Mouse (Mus musculus) frontal cortex, adult 2 months (tissue): ENCODE results near the gene Zfp536. TPM values are rescaled to one million over a fixed set of nuclear protein-coding genes. Genes with fewer than 3 reads are reported as not detected.
"Not testable (repeated sequence)": the region's sequence is repeated elsewhere in the genome, so short reads cannot be mapped to it uniquely, and the experiment has no call there.

ENCODE experiments used
- DNase-seq, 2 experiments: peaks; one replicate each; pipeline ENCODE4 v3.0.0; 2022; ENCODE audit warnings: low spot score in 1 of 2; ENCODE audit errors: extremely low spot score in 1 of 2
- polyA plus RNA-seq: library from polyadenylated mRNA; depleted of rRNA; stranded (reverse); fragments of >200 nt; gene quantifications from 2 replicates; pipeline ENCODE4 v1.2.3, GENCODE M21; 2012

Gene Zfp536
- polyA plus RNA-seq, 1 experiment: 20.3 TPM

DNA sequence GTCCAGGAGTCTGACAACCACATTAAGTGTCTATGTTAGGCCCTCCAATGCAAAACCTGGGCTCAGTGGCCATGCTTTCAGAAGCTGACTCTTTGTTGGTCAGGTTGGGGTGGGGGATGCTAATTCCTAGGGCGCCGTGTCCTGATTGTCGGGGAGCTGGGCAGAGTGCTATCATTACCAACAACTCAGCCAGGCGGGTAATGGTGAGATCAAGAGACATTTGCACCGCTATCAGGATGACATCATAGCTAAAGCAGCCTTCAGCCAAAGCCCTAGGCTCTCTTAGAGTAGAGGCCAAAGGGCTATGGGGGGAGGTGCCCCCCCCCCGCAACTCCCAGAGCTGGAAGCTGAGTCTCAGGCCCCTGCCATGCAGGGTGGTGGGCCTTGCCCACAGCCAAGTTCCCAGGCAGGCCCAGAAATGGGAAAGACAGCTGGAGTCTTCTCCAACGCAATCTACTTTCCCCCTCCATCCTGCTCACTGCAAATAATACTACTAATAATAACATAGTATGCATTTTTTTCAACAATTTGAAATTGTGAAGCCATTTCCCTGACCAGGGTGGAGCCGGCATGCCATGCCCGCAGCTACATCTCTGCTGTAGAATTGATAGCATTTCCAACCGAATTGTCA lies 5.0 kb downstream of the Zfp536 start:
- no peak for DNase-seq

DNA sequence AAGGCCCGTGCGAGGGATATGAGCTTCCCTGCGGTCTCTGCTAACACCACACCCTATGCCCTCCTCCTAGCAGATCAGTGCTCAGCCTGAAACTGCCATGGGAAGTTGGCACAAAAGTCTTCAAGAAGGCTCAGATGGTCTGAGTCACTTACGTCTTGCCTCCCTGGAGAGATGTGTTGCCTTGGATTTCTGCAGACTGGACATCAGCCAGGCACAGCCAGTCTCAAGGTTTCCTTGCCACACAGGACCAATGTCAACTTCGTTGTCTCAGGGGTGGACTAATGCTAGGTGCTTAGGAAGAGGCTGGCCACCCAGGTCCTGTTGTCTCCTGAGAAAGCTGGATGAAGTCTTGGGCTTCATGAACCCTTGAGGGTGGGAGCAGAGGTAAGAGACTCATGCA lies 14.6 kb downstream of the Zfp536 start:
- DNase-seq: no peak

DNA sequence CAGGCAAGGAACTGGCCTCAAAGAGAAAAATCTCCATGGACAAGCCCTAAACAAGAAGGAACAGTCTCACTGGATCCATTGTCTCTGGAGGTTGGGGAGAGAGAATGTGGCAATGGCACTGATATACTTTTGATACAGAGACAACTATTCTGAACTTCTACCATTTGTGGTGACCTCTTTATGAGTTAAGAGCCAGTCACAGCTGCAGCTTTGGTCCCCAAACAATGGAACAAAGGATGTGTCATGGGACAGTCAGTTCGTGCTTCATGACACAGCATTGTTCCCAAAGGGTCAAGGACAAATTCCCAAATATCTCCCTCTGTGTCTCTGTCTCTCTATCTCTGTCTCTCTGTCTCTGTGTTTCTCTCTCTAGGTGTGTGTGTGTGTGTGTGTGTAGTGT lies 20.4 kb downstream of the Zfp536 start:
- no peak for DNase-seq

DNA sequence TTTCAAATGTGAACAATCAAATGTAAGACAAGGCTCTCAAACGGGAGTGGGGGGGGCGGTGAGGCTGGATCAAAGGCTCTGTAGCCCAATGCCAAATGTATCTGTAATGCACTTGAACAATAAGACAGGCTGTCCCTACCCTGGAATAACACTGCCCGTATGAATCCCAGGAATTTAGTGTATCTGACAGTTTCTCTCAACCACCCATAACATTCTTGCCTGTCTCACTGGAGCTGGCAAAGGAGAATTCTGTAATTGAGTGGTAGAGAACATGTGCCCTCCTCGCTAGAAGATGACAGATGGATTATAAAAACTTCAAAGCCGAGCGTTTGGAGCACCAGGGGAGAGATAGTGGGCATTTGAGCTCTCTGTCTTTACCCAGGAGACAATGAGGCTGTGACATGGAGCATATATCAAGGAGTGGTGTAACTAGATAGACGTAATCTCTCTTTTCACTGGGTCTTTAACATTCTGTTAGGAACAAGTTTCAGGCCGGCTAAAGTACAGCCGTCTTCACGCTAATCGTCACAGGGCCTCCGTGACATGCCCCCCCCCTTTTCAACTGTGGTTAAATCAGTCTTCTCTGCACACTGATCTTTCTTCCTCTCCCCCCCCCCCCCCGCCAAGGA lies 27.2 kb downstream of the Zfp536 start:
- no peak for DNase-seq

DNA sequence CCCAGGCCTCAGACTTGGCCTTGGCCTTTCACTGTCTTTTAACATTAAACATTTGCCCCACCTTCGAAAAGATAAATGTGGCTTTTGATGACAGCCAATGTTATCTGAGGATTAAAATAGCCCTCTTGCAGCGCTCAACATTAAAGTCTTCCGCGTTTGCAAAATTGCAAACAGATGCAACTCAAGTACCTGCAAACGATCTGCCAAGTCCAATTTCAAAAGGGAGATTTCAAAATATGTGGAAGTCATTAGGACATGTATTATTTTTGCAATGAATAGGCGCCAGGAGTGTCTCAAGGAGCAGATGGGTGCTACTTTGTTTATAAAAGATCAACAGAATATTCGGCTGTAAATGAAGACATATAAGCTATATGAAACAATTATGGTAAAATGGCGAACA lies 30.1 kb downstream of the Zfp536 start:
- DNase-seq: no peak

DNA sequence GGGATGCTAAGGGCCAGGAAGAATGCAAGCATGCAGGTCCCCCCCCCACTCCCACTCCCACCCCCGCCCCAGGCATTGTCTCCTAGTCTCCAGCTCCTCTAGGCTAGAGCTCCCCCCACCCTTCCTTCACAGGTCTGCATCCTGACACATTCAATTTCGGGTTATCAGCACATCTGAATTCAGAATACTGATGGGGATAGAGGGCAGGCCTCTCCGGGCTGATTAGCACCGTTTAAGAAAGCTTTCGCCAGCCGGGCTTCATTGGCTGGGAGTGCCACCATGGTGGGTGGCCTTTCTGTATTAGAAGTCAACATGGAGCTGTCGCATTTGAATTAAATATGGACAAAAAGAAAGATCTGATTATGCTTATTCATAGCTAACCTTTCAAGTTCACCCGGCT lies 36.2 kb downstream of the Zfp536 start:
- DNase-seq: no peak

DNA sequence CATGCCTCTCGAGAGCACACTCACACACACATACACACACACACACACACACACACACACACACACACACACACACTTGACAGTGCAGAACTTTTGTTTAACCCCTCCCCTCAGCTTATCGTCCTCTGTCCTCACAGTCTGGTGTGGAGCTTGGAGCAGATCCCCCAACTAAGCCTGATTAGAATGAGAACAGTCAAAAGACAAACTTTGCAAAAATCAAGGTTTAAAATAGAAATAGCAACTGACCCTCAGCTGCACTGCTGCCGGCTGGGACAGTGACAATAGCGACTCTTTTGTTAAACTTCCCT lies 37.1 kb downstream of the Zfp536 start:
- no peak for DNase-seq

DNA sequence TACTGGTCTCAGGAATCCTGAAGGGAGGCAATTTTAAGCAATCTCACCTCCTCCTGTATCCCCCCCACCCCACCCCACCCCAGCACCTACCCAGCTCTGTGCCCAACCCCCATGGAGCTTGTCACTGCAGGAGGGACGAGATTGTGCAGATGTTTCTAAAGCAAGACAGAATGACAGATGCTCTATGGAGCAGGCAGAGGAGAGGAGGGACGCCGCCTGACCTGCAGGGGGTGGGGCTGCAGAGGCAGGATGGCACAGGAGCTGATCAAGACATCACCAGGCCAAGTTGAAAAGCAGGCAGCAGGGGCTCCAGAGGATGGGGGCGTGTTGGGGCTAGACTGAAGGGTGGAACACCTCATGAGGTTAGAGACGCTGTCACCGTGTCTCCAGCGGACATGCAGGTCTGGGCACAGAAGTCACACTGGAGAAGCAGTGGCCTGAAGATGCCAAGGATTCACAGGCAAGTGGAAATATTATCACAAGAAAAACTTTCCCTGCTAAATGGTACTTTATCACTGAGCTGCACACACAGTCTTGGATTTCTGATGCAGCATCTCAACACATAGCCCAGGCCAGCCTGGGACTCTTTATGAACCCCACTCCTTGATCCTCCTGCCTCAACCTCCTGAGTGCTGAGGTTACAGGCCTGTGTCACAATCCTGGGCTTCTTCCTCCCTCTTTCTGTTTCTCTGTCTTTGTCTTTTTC lies 37.6 kb downstream of the Zfp536 start:
- no peak for DNase-seq

DNA sequence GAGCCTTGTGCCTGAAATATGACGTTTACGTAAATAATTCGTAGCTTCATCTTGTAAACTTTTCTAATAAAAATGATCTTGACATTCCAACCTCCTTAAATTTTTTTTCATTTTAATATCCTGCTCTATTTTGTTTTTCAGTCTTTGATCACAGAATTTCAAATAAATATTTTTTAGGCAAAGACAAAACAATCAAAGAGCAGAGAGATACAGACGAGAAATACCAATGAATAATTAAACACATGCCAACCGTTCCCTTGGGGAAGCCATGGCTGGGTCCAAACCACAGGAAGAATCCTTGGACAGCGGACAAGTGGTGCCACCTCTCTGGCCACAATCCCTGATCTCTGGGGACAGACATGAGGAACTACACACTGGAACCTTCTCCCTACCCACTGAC lies 38.3 kb downstream of the Zfp536 start:
- DNase-seq: no peak

DNA sequence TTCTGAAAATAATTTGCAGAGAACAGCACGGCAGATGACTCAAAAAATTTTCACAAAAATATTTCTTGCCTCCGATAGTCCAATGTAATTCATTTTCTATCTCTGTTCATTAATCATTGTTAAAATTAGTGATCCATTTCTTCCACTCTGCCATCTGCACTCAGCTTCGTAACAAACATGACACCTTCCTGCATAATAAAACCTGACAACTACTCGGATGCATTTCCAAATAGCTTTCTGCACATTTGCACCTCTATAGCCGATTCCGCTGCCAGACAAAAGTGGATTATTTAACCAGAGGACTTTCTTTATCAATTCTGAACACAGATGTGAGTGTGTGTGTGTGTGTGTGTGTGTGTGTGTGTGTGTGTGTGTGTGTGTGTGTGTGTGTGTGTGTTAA lies 38.9 kb downstream of the Zfp536 start:
- DNase-seq: no peak

DNA sequence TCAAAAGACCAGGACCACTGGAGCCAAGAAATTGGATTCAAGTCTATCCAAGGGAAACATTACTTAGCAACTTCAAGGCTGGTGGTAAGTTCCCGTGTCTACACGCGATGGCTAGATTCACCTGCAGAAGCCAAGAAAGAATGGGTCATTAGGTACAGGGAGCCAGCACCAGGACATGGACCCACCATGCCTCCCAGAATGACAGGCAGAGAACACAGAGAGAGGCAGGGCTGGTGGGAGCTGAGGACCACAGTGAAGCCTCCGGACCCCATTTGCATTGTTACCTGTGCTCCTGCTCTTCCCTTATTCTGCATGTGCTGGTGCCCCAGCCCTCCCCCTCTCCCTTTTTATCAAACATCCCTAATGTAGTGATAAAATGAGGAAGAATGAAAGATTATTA lies 39.4 kb downstream of the Zfp536 start:
- no peak for DNase-seq

DNA sequence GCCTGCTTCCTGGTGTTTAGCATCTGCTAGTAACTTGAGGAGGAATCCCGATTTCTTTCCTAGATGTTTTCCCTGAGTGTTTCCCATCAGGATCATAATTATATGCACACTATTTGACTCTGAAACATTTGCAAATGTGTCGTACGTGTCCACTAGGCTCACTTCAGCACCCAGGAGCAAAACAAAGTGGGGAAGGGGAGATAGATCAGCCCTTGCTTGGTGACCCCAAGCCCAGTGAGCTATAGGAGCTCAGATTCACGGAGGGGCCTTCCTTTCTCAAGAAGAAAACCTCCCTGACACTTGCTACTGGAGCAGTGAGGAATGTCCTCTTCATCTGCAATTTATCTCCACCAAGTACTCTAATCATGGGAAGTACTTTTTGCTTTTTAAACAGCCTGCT lies 40.7 kb downstream of the Zfp536 start:
- no peak for DNase-seq

DNA sequence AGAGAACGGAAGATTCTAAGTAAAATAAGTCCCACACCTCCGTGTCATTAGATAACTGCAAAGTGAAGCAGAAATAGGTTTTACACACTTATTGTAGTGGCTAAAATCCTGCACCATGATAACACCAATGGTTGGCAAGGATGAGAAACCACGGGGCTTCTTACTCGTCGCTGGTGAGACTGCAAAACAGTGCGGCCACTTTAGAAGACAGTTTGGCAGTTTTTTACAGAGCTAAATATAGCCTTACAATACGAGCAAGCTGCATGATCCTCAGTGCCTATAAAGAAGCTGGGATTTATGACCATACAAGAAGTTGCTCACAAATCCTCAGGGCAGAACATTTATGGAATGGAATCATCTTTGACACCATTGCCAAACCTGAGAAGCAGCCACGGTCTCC lies 45.7 kb downstream of the Zfp536 start:
- no peak for DNase-seq

DNA sequence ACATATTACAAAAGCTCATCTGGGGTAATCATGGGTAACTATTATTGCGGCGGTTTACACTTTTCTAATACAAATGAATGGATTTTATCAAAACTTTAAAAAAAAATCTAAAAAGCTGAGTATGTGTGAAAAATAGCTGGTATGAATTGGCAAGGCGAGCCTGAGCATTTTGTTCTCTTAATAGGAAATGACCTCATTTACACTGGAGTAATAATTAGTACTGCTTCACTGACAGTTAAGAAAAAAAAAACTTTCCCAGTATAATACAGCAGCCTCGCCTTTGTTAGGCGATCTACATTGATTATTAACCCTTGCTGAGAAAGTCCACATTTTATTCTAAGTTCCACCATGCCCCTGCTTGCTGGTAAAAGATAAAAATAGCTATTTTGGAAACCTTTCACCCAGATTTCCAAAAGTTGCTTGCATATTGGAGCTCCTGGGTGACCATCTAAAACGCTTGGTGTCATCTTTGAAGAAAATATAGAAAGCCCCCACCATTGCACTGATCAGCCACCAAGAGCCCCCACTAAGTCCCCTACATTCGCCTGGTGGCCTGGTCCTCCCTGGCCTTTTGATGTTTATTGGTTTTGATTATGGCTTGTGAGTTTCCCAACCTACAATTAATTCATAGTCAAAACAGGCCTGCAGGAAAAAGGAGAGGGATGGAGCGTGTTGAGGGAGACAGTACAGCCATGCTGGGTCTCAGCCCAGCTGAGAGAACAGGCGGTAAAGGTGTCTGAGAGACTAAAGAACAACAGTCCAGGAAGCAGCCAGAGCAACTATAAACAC lies 49.2 kb downstream of the Zfp536 start:
- DNase-seq: no peak

DNA sequence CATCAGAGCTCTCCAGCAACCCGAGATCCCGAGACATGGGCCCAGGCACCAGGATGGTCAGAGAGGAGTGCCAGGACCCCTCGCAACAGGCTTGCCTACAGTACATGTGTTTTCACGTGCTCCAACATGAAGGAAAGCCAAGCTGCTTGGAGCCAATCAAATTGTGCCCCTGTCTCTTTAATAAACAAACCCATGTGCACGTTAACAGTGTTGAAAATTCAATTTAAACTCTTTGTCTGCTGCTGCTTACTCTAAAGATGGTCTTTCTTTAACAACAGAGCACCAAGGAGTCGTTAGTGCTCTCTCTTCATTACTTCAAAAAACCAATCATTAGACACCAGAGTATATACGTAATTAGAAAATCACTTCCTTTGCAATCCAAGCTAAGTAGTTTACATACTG lies 50.2 kb downstream of the Zfp536 start:
- no peak for DNase-seq

DNA sequence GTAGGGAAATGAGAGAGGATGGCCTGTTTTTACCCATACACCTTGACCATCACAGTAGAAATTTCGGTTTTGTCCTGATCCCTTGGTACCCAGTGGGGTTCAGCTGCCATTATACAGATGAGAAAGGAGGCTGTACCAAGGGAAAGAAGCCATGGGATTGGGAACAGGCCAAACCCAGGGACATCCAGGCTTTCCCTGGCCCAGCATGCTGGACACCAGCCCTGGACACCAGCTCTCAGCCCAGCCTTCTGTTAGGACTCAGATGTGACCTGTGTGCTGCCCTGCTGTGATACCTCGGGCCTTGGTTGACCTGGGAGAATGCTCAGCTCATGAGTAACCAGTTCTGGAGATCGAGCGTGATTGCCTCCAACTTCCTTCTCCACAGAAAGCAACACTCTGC lies 51.8 kb downstream of the Zfp536 start:
- no peak for DNase-seq

DNA sequence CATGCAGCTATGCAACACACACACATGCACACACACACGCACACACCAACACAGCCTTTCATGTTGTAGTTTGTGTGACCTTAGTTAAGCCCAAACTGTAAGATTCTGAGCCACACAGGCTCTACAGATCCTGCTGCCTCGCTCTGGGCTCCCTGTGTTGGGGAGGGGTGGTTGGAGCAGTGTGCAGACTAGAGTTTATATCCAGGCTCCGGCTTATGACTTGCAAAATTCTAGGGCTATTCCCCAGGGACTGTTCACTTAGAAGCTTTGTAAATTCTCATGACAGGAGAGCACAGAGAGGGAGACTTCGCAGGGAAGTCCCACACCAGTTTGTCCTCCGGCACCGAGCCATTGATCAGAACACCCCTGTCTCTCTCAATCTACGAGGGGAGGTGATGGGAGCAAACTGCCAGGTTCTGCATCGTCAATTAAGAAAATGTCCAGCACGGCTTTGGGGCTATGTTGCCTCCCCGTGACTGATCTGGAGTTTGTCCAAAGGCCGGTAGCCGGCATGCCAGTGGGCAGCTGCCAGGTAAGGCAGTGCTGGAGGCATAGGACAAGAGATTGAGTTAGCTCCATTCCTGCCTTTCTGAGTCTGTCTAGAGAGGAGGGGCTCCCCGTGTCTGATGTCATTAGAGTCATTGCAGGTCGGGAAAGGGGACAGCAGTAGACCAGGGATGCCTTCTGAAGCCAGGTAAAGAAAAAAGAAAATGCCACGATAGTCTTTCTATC lies 54.6 kb downstream of the Zfp536 start:
- no peak for DNase-seq

DNA sequence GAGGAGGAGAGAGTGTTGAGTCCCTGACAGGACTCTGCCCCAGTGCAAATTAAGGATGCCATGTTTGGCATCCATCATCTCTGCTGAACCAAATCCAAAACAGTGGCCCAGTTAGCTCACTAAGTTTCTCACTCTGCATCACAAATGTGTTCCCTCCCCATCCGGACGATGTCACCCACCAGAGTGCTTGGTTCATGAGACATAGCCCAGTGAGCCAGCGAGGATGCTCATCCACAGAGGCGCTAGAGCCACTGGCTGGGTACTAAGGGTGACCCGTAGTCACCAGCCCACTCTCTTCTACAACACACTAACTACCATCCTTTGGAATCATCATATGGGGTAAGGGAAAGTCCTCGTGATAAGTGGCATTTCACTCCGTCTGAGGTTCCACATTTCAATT lies 56.4 kb downstream of the Zfp536 start:
- DNase-seq: no peak

DNA sequence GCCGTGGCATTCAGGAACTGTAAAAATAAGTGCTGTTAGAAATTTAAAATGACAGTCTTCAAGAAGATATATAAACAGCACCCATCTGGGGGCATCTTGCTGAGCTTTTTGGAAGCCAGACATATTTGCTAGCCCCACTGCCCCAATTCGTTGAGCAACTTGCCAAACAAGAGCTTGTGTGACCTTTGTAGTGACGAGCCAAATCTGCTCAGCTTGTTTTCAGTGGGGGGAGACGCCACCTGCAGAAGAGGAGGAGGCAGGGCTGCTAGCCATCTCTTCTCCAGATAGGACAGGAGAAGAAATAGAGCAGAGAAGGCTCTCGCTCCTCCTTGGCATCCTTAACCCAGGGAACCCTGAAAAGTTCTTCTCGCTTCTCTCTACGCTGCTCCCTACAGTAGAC lies 56.8 kb downstream of the Zfp536 start:
- DNase-seq: peak in 1 of 2 experiments; percentile 3

DNA sequence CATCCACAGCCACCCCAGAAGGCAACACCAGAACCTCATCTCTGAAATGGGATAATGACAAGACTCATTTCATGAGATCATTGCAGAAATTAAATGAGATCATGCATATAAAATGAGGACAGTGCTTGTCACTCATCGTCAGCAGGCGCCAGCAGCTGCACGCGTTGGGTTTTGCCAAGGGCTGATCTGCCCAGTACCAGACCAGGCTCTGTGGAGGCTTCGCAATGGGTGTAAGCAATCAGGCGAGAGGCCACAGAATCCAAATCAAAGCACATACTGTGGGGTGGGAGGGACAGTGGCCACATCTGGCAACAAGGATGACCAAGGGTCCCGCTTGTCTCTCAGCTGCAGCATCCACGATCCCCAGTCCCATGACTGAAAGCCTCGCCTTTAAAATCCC lies 69.0 kb downstream of the Zfp536 start:
- peak; percentile 11 to 17 for DNase-seq

DNA sequence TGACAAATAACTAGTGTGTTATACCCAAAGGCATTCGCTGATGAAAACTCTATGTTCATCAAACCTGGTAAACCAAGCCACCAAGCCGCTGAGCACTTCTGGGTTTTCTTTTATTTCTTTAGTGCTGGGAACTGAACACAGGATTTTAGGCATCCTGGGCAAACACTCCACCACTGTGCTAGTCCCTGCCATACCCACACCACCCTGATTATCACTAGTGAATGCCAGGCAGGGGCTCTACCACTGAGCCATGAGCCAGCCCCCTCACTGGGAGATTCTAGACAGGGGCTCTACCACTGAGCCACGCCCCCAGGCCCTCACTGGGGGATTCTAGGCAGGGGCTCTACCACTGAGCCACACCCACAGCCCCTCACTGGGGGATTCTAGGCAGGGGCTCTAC lies 76.1 kb downstream of the Zfp536 start:
- not testable (repeated sequence) for DNase-seq
